Mouse (Mus musculus) G1E (cell line): Measurements from ENCODE around the gene Mmp24. TPM values are rescaled to one million over a fixed set of nuclear protein-coding genes. Genes with fewer than 3 reads are reported as not detected.
A peak's percentile ranks its signal among the peaks of the same experiment; 100 is the strongest.
"Not testable (repeated sequence)": the region's sequence is repeated elsewhere in the genome, so short reads cannot be mapped to it uniquely, and the experiment has no call there.

Experiments used
- ATAC-seq: 2 replicates; pipeline ENCODE4 v1.8.0; 2016; ENCODE audit warnings: mild to moderate bottlenecking; ENCODE audit not compliant: insufficient number of reproducible peaks, poor library complexity, low FRiP score, severe bottlenecking; ENCODE audit errors: extremely low read depth
- DNase-seq: peaks from one replicate; pipeline ENCODE4 v3.0.0; 2012; ENCODE audit warnings: low spot score
- H3K27me3 ChIP-seq: 2 replicates; pipeline ENCODE4 v1.6.1; 2012; ENCODE audit warnings: mild to moderate bottlenecking, low read length, inconsistent platforms; ENCODE audit not compliant: insufficient read depth
- H3K36me3 ChIP-seq: replicated peaks from 2 replicates; pipeline ENCODE3; 2012; ENCODE audit warnings: mild to moderate bottlenecking, inconsistent platforms
- H3K4me1 ChIP-seq: 2 replicates; pipeline ENCODE4 v1.6.1; 2012; ENCODE audit warnings: low read depth, low read length, inconsistent platforms, mixed read lengths; ENCODE audit not compliant: insufficient read depth
- H3K4me3 ChIP-seq: 2 replicates; pipeline ENCODE4 v1.5.1; 2012; ENCODE audit warnings: low read depth, mild to moderate bottlenecking, inconsistent platforms, low read length, moderate library complexity, mixed read lengths
- H3K9me3 ChIP-seq: replicated peaks from 2 replicates; pipeline ENCODE4 v1.6.1; 2012; ENCODE audit warnings: inconsistent platforms
- CTCF ChIP-seq: IDR thresholded peaks from 2 replicates; pipeline ENCODE4 v1.5.1; 2012; ENCODE audit warnings: low read depth, low read length, inconsistent platforms, mixed read lengths
- GATA1 ChIP-seq: IDR thresholded peaks from 2 replicates; pipeline ENCODE4 v1.6.1; 2012; ENCODE audit warnings: borderline replicate concordance, low read length, inconsistent platforms, mixed read lengths
- GATA2 ChIP-seq: IDR thresholded peaks from 2 replicates; pipeline ENCODE4 v1.6.1; 2012; ENCODE audit warnings: low read depth, low read length, inconsistent platforms, borderline replicate concordance
- POLR2AphosphoS5 ChIP-seq: IDR thresholded peaks from 2 replicates; pipeline ENCODE4 v1.6.1; 2012; ENCODE audit warnings: low read depth, low read length, inconsistent platforms; ENCODE audit not compliant: insufficient replicate concordance
- TAL1 ChIP-seq: conservative IDR thresholded peaks from 2 replicates; pipeline ENCODE4 v1.6.1; 2012; ENCODE audit warnings: low read depth, low read length, inconsistent platforms, mixed read lengths
- polyA plus RNA-seq: library from polyadenylated mRNA; stranded (reverse); fragments of >175 nt; gene quantifications from 2 replicates; pipeline ENCODE4 v1.2.3, GENCODE M21; 2012
- total RNA-seq, 2 experiments: library from RNA; stranded (forward) in 1 of 2; stranded (reverse) in 1 of 2; fragments of 200-1000 nt in 1 of 2; fragments of >200 nt in 1 of 2; fragmentation: Nextera tagmentation in 1 of 2; gene quantifications; 2 replicates each; pipeline ENCODE4 v1.2.3; 2014 to 2017

Gene Mmp24
- total RNA-seq (2014; fragmentation: Nextera tagmentation) (not detected in 2 replicates), total RNA-seq (2017) (0.05 and 0.12 TPM in 2 replicates), polyA plus RNA-seq (not detected in 2 replicates)

- ATAC-seq = no peak
- TF ChIP-seq GATA2 (no peak), CTCF (no peak), POLR2AphosphoS5 (no peak), GATA1 (no peak), TAL1 (no peak)
- H3K27me3 ChIP-seq = peaks cover 39% of the 10 kb centered on the region
- peaks cover 7% of the 10 kb centered on the region for H3K4me1 ChIP-seq
- H3K9me3 ChIP-seq = 0 out of 2 replicates have a peak, but pooled peaks cover 3% of the 10 kb centered on the region
- DNase-seq = peak; percentile 19
- H3K4me3 ChIP-seq = peak within 1 kb of the TSS; percentile 49; the same call in 1 of the 2 replicates
- H3K36me3 ChIP-seq = no peaks in the 10 kb centered on the region
Measured at GRCm38 (mm10) chr2:155774927-155775684, at the start of gene Mmp24. Mmp24 (plus strand) TSS chr2:155775342.

- peaks cover 34% of the 10 kb centered on the region for H3K4me1 ChIP-seq
- H3K9me3 ChIP-seq = no peaks in the 10 kb centered on the region
- H3K27me3 ChIP-seq = no peaks in the 10 kb centered on the region
- ATAC-seq (no peak), DNase-seq (no peak)
- no peak for TF ChIP-seq POLR2AphosphoS5
- TF ChIP-seq GATA1 = no peak
- no peak for TF ChIP-seq TAL1
- no peak for TF ChIP-seq CTCF
- no peak for TF ChIP-seq GATA2
- peaks cover 55% of the 10 kb centered on the region for H3K36me3 ChIP-seq
- H3K4me3 ChIP-seq = no peak overlapping the region
Measured at GRCm38 (mm10) chr2:155726302-155726701, 48.8 kb upstream of the Mmp24 start.

- Histone ChIP-seq H3K36me3 (peaks cover 41% of the 10 kb centered on the region), H3K9me3 (no peaks in the 10 kb centered on the region), H3K27me3 (no peaks in the 10 kb centered on the region), H3K4me3 (no peak overlapping the region), H3K4me1 (peaks cover 42% of the 10 kb centered on the region)
- ATAC-seq (no peak), DNase-seq (no peak)
- TF ChIP-seq CTCF (no peak), GATA1 (no peak), GATA2 (no peak), TAL1 (no peak), POLR2AphosphoS5 (no peak)
Measured at GRCm38 (mm10) chr2:155727764-155728395, 47.3 kb upstream of the Mmp24 start.

- no peaks in the 10 kb centered on the region for H3K27me3 ChIP-seq
- no peak for TF ChIP-seq GATA1
- TF ChIP-seq CTCF = no peak
- no peak for TF ChIP-seq TAL1
- no peak for TF ChIP-seq POLR2AphosphoS5
- TF ChIP-seq GATA2 = no peak
- ATAC-seq (no peak), DNase-seq (no peak)
- H3K36me3 ChIP-seq = peaks cover 32% of the 10 kb centered on the region
- H3K4me1 ChIP-seq = peaks cover 46% of the 10 kb centered on the region
- peak overlapping the region; percentile 99 for H3K4me3 ChIP-seq
- no peaks in the 10 kb centered on the region for H3K9me3 ChIP-seq
Measured at GRCm38 (mm10) chr2:155728742-155729141, 46.4 kb upstream of the Mmp24 start.

GRCm38 (mm10) chr2:155729158-155729645 lies 45.9 kb upstream of the Mmp24 start, which contains the start of gene Edem2:
Edem2 (minus strand) TSS chr2:155729475.
- Histone ChIP-seq H3K4me3 (peak within 1 kb of the TSS; percentile 99), H3K36me3 (peaks cover 28% of the 10 kb centered on the region), H3K4me1 (peaks cover 46% of the 10 kb centered on the region), H3K9me3 (no peaks in the 10 kb centered on the region), H3K27me3 (no peaks in the 10 kb centered on the region)
- DNase-seq (peak; percentile 94), ATAC-seq (peak; percentile 91)
- no peak for TF ChIP-seq TAL1

GRCm38 (mm10) chr2:155735080-155735479 lies 40.1 kb upstream of the Mmp24 start:
- Histone ChIP-seq H3K4me3 (no peak overlapping the region), H3K27me3 (no peaks in the 10 kb centered on the region; the same call in 1 of the 2 replicates), H3K4me1 (peaks cover 35% of the 10 kb centered on the region), H3K9me3 (no peaks in the 10 kb centered on the region), H3K36me3 (no peaks in the 10 kb centered on the region)
- TF ChIP-seq POLR2AphosphoS5 (no peak), GATA1 (no peak), GATA2 (no peak), TAL1 (no peak), CTCF (no peak)
- no peak for DNase-seq
- ATAC-seq = no peak

GRCm38 (mm10) chr2:155735766-155736165 lies 39.4 kb upstream of the Mmp24 start, which contains the start of gene Gm17581:
Gm17581 (minus strand) TSS chr2:155735866.
- not testable (repeated sequence) for H3K9me3 ChIP-seq, H3K36me3 ChIP-seq, ATAC-seq, H3K27me3 ChIP-seq, H3K4me3 ChIP-seq, DNase-seq
- peaks cover 34% of the 10 kb centered on the region for H3K4me1 ChIP-seq
